Mouse (Mus musculus) neural tube, embryonic 12.5 days (tissue): Measurements from ENCODE around the gene Olfr1085. TPM values are rescaled to one million over a fixed set of nuclear protein-coding genes. Genes with fewer than 3 reads are reported as not detected.
"Not testable (repeated sequence)": the region's sequence is repeated elsewhere in the genome, so short reads cannot be mapped to it uniquely, and the experiment has no call there.

Experiments
- ATAC-seq: fragments of 200-750 bp; cut with Nextera tagmentation; 2 replicates; pipeline ENCODE4 v1.8.0; 2017; ENCODE audit warnings: low read depth, mild to moderate bottlenecking, moderate TSS enrichment, moderate library complexity; ENCODE audit not compliant: low FRiP score
- H3K27ac ChIP-seq: fragments of 300-500 bp; sonication (generic); 2 replicates; pipeline ENCODE4 v1.5.1; 2016
- H3K27me3 ChIP-seq: fragments of 300-500 bp; sonication (generic); replicated peaks from 2 replicates; pipeline ENCODE4 v1.6.1; 2016; ENCODE audit warnings: mild to moderate bottlenecking
- H3K36me3 ChIP-seq: fragments of 300-500 bp; sonication (generic); 2 replicates; pipeline ENCODE4 v1.6.1; 2016; ENCODE audit warnings: mild to moderate bottlenecking
- H3K4me1 ChIP-seq: fragments of 300-500 bp; sonication (generic); 2 replicates; pipeline ENCODE4 v1.6.1; 2016
- H3K4me2 ChIP-seq: fragments of 300-500 bp; sonication (generic); replicated peaks from 2 replicates; pipeline ENCODE4 v1.6.1; 2016; ENCODE audit warnings: mild to moderate bottlenecking
- H3K4me3 ChIP-seq: fragments of 300-500 bp; sonication (generic); 2 replicates; pipeline ENCODE4 v1.5.1; 2016
- H3K9ac ChIP-seq: fragments of 300-500 bp; sonication (generic); 2 replicates; pipeline ENCODE4 v1.6.1; 2016; ENCODE audit warnings: mild to moderate bottlenecking
- H3K9me3 ChIP-seq: fragments of 300-500 bp; sonication (generic); 2 replicates; pipeline ENCODE4 v1.6.1; 2016; ENCODE audit warnings: mild to moderate bottlenecking
- WGBS: fragments of 180-500 bp; shearing (Covaris S2); methylation state at CpG from one replicate; pipeline ENCODE4 v1.1.7; 2016; 5-methylcytosine and 5-hydroxymethylcytosine counted together
- polyA plus RNA-seq: library from polyadenylated mRNA; unstranded; fragments of >200 nt; fragmentation: Nextera tagmentation; extraction: Ambion mirVana; gene quantifications from 2 replicates; pipeline ENCODE4 v1.2.1, GENCODE M21; 2016

Olfr1085 gene
- not detected in 2 replicates for polyA plus RNA-seq

GRCm38 (mm10) chr2:86661919-86662318, at the start of gene Olfr1085:
TSS of gene Olfr1085 (minus strand) at chr2:86662019.
- no peaks in the 10 kb centered on the region for H3K36me3 ChIP-seq
- H3K4me3 ChIP-seq: no peak within 1 kb of the TSS
- ATAC-seq: no peak
- no peak within 1 kb of the TSS for H3K9ac ChIP-seq
- H3K4me2 ChIP-seq: no peak within 1 kb of the TSS
- no peak within 1 kb of the TSS for H3K27ac ChIP-seq
- no peaks in the 10 kb centered on the region for H3K4me1 ChIP-seq
- 24% methylated on average over 1 of the region's 1 CpGs for WGBS
- no peaks in the 10 kb centered on the region for H3K9me3 ChIP-seq
- H3K27me3 ChIP-seq: no peaks in the 10 kb centered on the region

GRCm38 (mm10) chr2:86698295-86698694, 36.5 kb upstream of the Olfr1085 start, which contains the start of gene Olfr1087:
TSS of gene Olfr1087 (minus strand) at chr2:86698395.
- H3K27ac ChIP-seq: no peak within 1 kb of the TSS
- H3K9me3 ChIP-seq: no peaks in the 10 kb centered on the region
- H3K9ac ChIP-seq: no peak within 1 kb of the TSS
- ATAC-seq: no peak
- H3K27me3 ChIP-seq: no peaks in the 10 kb centered on the region
- H3K4me3 ChIP-seq: no peak within 1 kb of the TSS
- no peaks in the 10 kb centered on the region for H3K4me1 ChIP-seq
- no peaks in the 10 kb centered on the region for H3K36me3 ChIP-seq
- H3K4me2 ChIP-seq: no peak within 1 kb of the TSS

- ATAC-seq: no peak
- H3K4me2 ChIP-seq: no peak within 1 kb of the TSS
- WGBS: 81% methylated on average over 2 of the region's 2 CpGs
- H3K36me3 ChIP-seq: no peaks in the 10 kb centered on the region
- H3K27me3 ChIP-seq: no peaks in the 10 kb centered on the region
- no peaks in the 10 kb centered on the region for H3K4me1 ChIP-seq
- no peak within 1 kb of the TSS for H3K4me3 ChIP-seq
- H3K9ac ChIP-seq: no peak within 1 kb of the TSS
- no peaks in the 10 kb centered on the region for H3K9me3 ChIP-seq
- no peak within 1 kb of the TSS for H3K27ac ChIP-seq
Observed at GRCm38 (mm10) chr2:86679992-86680391, 18.2 kb upstream of the Olfr1085 start, which contains the start of gene Olfr1086. TSS of gene Olfr1086 (minus strand) at chr2:86680092.

- not testable (repeated sequence) for H3K36me3 ChIP-seq, H3K9me3 ChIP-seq, H3K4me1 ChIP-seq, H3K27ac ChIP-seq, H3K9ac ChIP-seq, H3K4me3 ChIP-seq, H3K27me3 ChIP-seq, ATAC-seq, H3K4me2 ChIP-seq
- WGBS: 81% methylated on average over 1 of the region's 1 CpGs
Observed at GRCm38 (mm10) chr2:86639625-86640024, 22.2 kb downstream of the Olfr1085 start, which contains the start of gene Olfr1084. TSS of gene Olfr1084 (minus strand) at chr2:86639725.

Other genes with a start within 250 kb of the Olfr1085 start
- gene Olfr1061, start 248.0 kb downstream of the Olfr1085 start, polyA plus RNA-seq: not detected in 2 replicates
- gene Olfr1062, start 235.3 kb downstream of the Olfr1085 start, polyA plus RNA-seq: not detected in 2 replicates
- not detected in 2 replicates for gene Olfr1065, start 211.4 kb downstream of the Olfr1085 start, polyA plus RNA-seq
- gene Olfr1066, start 205.8 kb downstream of the Olfr1085 start, polyA plus RNA-seq: not detected in 2 replicates
- gene Olfr228, start 174.6 kb downstream of the Olfr1085 start, polyA plus RNA-seq: not detected in 2 replicates
- not detected in 2 replicates for gene Olfr1076, start 153.6 kb downstream of the Olfr1085 start, polyA plus RNA-seq
- not detected in 2 replicates for gene Olfr1079, start 119.5 kb downstream of the Olfr1085 start, polyA plus RNA-seq
- gene Olfr1080, start 103.8 kb downstream of the Olfr1085 start, polyA plus RNA-seq: not detected in 2 replicates
- not detected in 2 replicates for gene Olfr1082, start 63.1 kb downstream of the Olfr1085 start, polyA plus RNA-seq
- not detected in 2 replicates for gene Olfr1084, start 22.3 kb downstream of the Olfr1085 start, polyA plus RNA-seq
- not detected in 2 replicates for gene Olfr1086, start 18.1 kb upstream of the Olfr1085 start, polyA plus RNA-seq
- not detected in 2 replicates for gene Olfr1087, start 36.4 kb upstream of the Olfr1085 start, polyA plus RNA-seq
- not detected in 2 replicates for gene Olfr1089, start 71.7 kb upstream of the Olfr1085 start, polyA plus RNA-seq
- gene Olfr1090, start 97.0 kb upstream of the Olfr1085 start, polyA plus RNA-seq: not detected in 2 replicates
- gene Olfr1093, start 120.5 kb upstream of the Olfr1085 start, polyA plus RNA-seq: not detected in 2 replicates
- gene Olfr141, start 148.0 kb upstream of the Olfr1085 start, polyA plus RNA-seq: not detected in 2 replicates
- gene Olfr1094, start 162.6 kb upstream of the Olfr1085 start, polyA plus RNA-seq: not detected in 2 replicates
- not detected in 2 replicates for gene Olfr1095, start 189.7 kb upstream of the Olfr1085 start, polyA plus RNA-seq
- gene Gm13723, start 212.8 kb upstream of the Olfr1085 start, polyA plus RNA-seq: not detected in 2 replicates
- gene Olfr1097, start 230.2 kb upstream of the Olfr1085 start, polyA plus RNA-seq: not detected in 2 replicates